Mouse (Mus musculus) cortical plate, adult 2 months (tissue): ENCODE measurements around the gene Rpp21.

ENCODE experiments used
- CTCF ChIP-seq: fragments of 200-500 bp; IDR thresholded peaks from 2 replicates; pipeline ENCODE4 v1.5.1; 2011; ENCODE audit warnings: mild to moderate bottlenecking, control low read depth, low read length; ENCODE audit not compliant: insufficient read depth; ENCODE audit errors: extremely low read depth
- POLR2A ChIP-seq: fragments of 200-500 bp; IDR thresholded peaks from 2 replicates; pipeline ENCODE4 v1.6.1; 2011; ENCODE audit warnings: mild to moderate bottlenecking, low read length, control low read depth; ENCODE audit not compliant: insufficient read depth; ENCODE audit errors: extremely low read depth

DNA sequence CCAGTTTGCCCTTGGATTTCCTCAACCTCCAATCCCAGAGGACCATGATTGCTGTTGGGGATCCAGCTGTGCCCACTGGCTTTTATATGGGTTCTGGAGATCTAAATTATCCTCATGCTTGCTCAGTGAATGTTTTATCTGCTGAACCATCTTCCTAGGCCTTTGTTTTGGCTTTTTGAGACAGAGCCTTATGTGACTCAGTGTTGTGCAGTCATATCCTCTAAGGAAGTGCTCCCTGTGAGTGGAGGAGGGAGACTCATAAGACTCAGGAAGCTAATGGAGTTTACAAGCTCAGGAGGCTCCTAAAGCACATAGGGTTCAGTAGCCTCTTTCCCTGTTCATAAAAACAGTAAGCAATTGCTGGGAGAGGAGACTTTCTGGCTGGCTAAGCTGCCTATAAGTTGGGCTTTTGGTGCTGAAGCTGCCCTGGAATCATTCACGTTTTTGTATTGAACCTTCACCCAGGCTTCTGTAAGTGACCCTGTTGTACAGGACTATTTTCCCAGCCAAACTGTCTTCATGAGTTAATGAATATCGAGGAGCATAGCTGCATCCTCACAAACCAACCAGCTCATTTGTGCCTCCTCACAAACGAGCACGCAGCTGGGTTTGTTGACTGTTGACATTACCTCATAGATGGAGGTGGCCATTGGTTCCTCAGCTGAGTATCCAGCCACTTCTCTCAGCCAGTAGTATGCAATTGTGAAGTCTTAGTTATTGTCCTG, 23.8 kb upstream of the Rpp21 start:
- TF ChIP-seq CTCF = no peak
- no peak for TF ChIP-seq POLR2A
